ENCODE assay signal across 14 mouse cellular contexts in genomic region chr2:27405094-27405884, GRCm38 (mm10). TPM values are rescaled to one million over a fixed set of nuclear protein-coding genes. Genes with fewer than 3 reads are reported as not detected.
DNase-seq lines count a peak whose midpoint lies in the region; ATAC-seq and TF ChIP-seq lines count a peak whose summit lies in the region.
"Had no signal": no experiment of that assay in that cellular context is flagged by ENCODE, and none has a peak within 500 bp of the region (broad histone marks: within the 10 kb centered on the region; RNA-seq: fewer than 3 reads in every experiment).

No protein-coding gene starts in this region.

- H3K27ac ChIP-seq in heart, embryonic 12.5 days (ENCODE audit: poor library complexity, severe bottlenecking), result no peak overlapping the region
- peak overlapping the region; percentile 30 for H3K27ac ChIP-seq in lung, embryonic 16.5 days (ENCODE audit: low read length)
- H3K27ac ChIP-seq in embryonic facial prominence, embryonic 12.5 days, result 0 out of 2 replicates have a peak overlapping the region, but pooled peaks have one; percentile 30
- H3K27ac ChIP-seq: hindbrain, embryonic 15.5 days; midbrain, embryonic 13.5 days had no signal

- DNase-seq in heart, postnatal 4 days, result no peak
- no peak for DNase-seq in lung, adult 2 months
- DNase-seq in frontal cortex, postnatal 25 days (ENCODE audit: low spot score in 2 of 2), result no peak
- no peak for DNase-seq in layer of hippocampus, adult 8-10 months (ENCODE audit: low spot score in 2 of 2)
- DNase-seq: cerebellum, postnatal 25 days; retina, postnatal 1 day; thymus, postnatal 36 days had no signal

- H3K4me2 ChIP-seq in heart, embryonic 12.5 days, result no peak overlapping the region
- no peak overlapping the region for H3K4me2 ChIP-seq in lung, embryonic 16.5 days (ENCODE audit: low read depth, low read length)
- no peak overlapping the region for H3K4me2 ChIP-seq in embryonic facial prominence, embryonic 12.5 days (replicated peaks)
- H3K4me2 ChIP-seq: hindbrain, embryonic 15.5 days; midbrain, embryonic 13.5 days had no signal

- no peaks in the 10 kb centered on the region for H3K36me3 ChIP-seq in heart, embryonic 12.5 days
- no peaks in the 10 kb centered on the region for H3K36me3 ChIP-seq in lung, embryonic 16.5 days (ENCODE audit: control insufficient read depth, insufficient read depth, low read length)
- no peaks in the 10 kb centered on the region for H3K36me3 ChIP-seq in embryonic facial prominence, embryonic 12.5 days
- H3K36me3 ChIP-seq: hindbrain, embryonic 15.5 days; midbrain, embryonic 13.5 days had no signal

- no peaks in the 10 kb centered on the region for H3K9me3 ChIP-seq in heart, embryonic 12.5 days (replicated peaks)
- H3K9me3 ChIP-seq in lung, embryonic 16.5 days (ENCODE audit: control insufficient read depth, low read length), result no peaks in the 10 kb centered on the region
- H3K9me3 ChIP-seq in embryonic facial prominence, embryonic 12.5 days, result no peaks in the 10 kb centered on the region
- H3K9me3 ChIP-seq: hindbrain, embryonic 15.5 days; midbrain, embryonic 13.5 days had no signal

- whole genome bisulfite sequencing in heart, embryonic 12.5 days, result 69% methylated on average over 5 of the region's 5 CpGs
- 40% methylated on average over 5 of the region's 5 CpGs for WGBS in lung, embryonic 16.5 days
- 65% methylated on average over 5 of the region's 5 CpGs for WGBS in lung, adult 2 months
- 37% methylated on average over 5 of the region's 5 CpGs for WGBS in embryonic facial prominence, embryonic 12.5 days

- H3K4me1 ChIP-seq in heart, embryonic 12.5 days (replicated peaks), result peaks cover 43% of the 10 kb centered on the region
- peaks cover 39% of the 10 kb centered on the region for H3K4me1 ChIP-seq in lung, embryonic 16.5 days (replicated peaks; ENCODE audit: control insufficient read depth, insufficient read depth, low read length)
- H3K4me1 ChIP-seq in lung, adult 2 months (ENCODE audit: control insufficient read depth, insufficient read depth, low read length), result peaks cover 14% of the 10 kb centered on the region
- peaks cover 22% of the 10 kb centered on the region for H3K4me1 ChIP-seq in embryonic facial prominence, embryonic 12.5 days

- TF ChIP-seq POLR2A in lung, adult 2 months (IDR thresholded peaks at IDR 0.05; ENCODE audit: borderline replicate concordance, extremely low read depth, low read depth, low read length), result no peak

- 0 out of 2 replicates have a peak overlapping the region, but pooled peaks have one; percentile 25 for H3K9ac ChIP-seq in heart, embryonic 12.5 days
- 0 out of 2 replicates have a peak overlapping the region, but pooled peaks have one; percentile 26 for H3K9ac ChIP-seq in lung, embryonic 16.5 days (ENCODE audit: low read length)
- H3K9ac ChIP-seq in embryonic facial prominence, embryonic 12.5 days, result 0 out of 2 replicates have a peak overlapping the region, but pooled peaks have one; percentile 15
- H3K9ac ChIP-seq: hindbrain, embryonic 15.5 days; midbrain, embryonic 13.5 days had no signal

- no peak overlapping the region for H3K4me3 ChIP-seq in heart, embryonic 12.5 days
- H3K4me3 ChIP-seq in lung, embryonic 16.5 days (ENCODE audit: low read length), result no peak overlapping the region
- H3K4me3 ChIP-seq in lung, adult 2 months (replicated peaks; ENCODE audit: extremely low read depth, low read depth, low read length), result no peak overlapping the region
- no peak overlapping the region for H3K4me3 ChIP-seq in embryonic facial prominence, embryonic 12.5 days
- H3K4me3 ChIP-seq: hindbrain, embryonic 15.5 days; midbrain, embryonic 13.5 days had no signal

- no peak for ATAC-seq in heart, embryonic 12.5 days (ENCODE audit: insufficient number of reproducible peaks, low FRiP score)
- no peak for ATAC-seq in lung, embryonic 16.5 days (ENCODE audit: low read depth)
- ATAC-seq in embryonic facial prominence, embryonic 12.5 days (ENCODE audit: insufficient number of reproducible peaks, insufficient read depth, low FRiP score, low TSS enrichment), result no peak
- peak; percentile 23 for ATAC-seq in neutrophil, adult 5-6 weeks (ENCODE audit: extremely low read depth, insufficient number of reproducible peaks, low FRiP score, poor library complexity, severe bottlenecking)
- ATAC-seq: forebrain, embryonic 16.5 days; midbrain, embryonic 13.5 days had no signal

- no peaks in the 10 kb centered on the region for H3K27me3 ChIP-seq in heart, embryonic 12.5 days (replicated peaks)
- no peaks in the 10 kb centered on the region for H3K27me3 ChIP-seq in lung, embryonic 16.5 days (ENCODE audit: control insufficient read depth, insufficient read depth, low read depth, low read length)
- no peaks in the 10 kb centered on the region for H3K27me3 ChIP-seq in embryonic facial prominence, embryonic 12.5 days
- H3K27me3 ChIP-seq: hindbrain, embryonic 15.5 days; midbrain, embryonic 13.5 days had no signal

- no peak for TF ChIP-seq CTCF in lung, adult 2 months (IDR thresholded peaks at IDR 0.05; ENCODE audit: insufficient read depth, low read length)

RNA-seq across cellular contexts. Expression of gene Vav2, which starts 21.5 kb away (rescaled TPM):
- polyA plus RNA-seq in heart, embryonic 12.5 days (2016; fragmentation: Nextera tagmentation; extraction: Ambion mirVana), result 4.5 and 5.4 TPM in 2 replicates
- 10 to 100 TPM; 13.3 to 14.8 TPM for total RNA-seq in heart, postnatal 4 days (2021)
- 8.6 and 8.7 TPM in 2 replicates for polyA plus RNA-seq in lung, embryonic 16.5 days (2015; fragmentation: Nextera tagmentation; extraction: Ambion mirVana)
- polyA plus RNA-seq in lung, adult 2 months (2012; rRNA removed), result 30.9 and 32.7 TPM in 2 replicates
- polyA plus RNA-seq in embryonic facial prominence, embryonic 12.5 days (2016; fragmentation: Nextera tagmentation; extraction: Ambion mirVana), result 9.0 and 9.8 TPM in 2 replicates
- 38.4 and 39.5 TPM in 2 replicates for total RNA-seq in neutrophil, adult 5-6 weeks (2017)
- total RNA-seq in layer of hippocampus, adult 8-10 months (2022), result 10 to 100 TPM in 3 of 4 experiments, 1 to 10 TPM in 1; 9.1 to 12.9 (median 11.8) TPM

RNA-seq across cellular contexts. Expression of gene Brd3os, which starts 36.8 kb away (rescaled TPM):
- 2.9 and 3.2 TPM in 2 replicates for polyA plus RNA-seq in heart, embryonic 12.5 days (2016; fragmentation: Nextera tagmentation; extraction: Ambion mirVana)
- 1 to 10 TPM in 1 of 2 experiments, under 1 TPM in 1; 0.90 to 1.1 TPM for total RNA-seq in heart, postnatal 4 days (2021)
- polyA plus RNA-seq in lung, embryonic 16.5 days (2015; fragmentation: Nextera tagmentation; extraction: Ambion mirVana), result 7.6 and 7.9 TPM in 2 replicates
- 9.3 and 10.6 TPM in 2 replicates for polyA plus RNA-seq in lung, adult 2 months (2012; rRNA removed)
- 14.6 and 15.8 TPM in 2 replicates for polyA plus RNA-seq in embryonic facial prominence, embryonic 12.5 days (2016; fragmentation: Nextera tagmentation; extraction: Ambion mirVana)
- total RNA-seq in neutrophil, adult 5-6 weeks (2017), result 0.25 and 0.47 TPM in 2 replicates
- total RNA-seq in layer of hippocampus, adult 8-10 months (2022), result 10 to 100 TPM; 23.5 to 28.6 (median 27.9) TPM
